Mouse (Mus musculus): ENCODE measurements around the gene Gmps. TPM values are rescaled to one million over a fixed set of nuclear protein-coding genes. Genes with fewer than 3 reads are reported as not detected.

The Gmps gene
- polyA plus RNA-seq, 1 experiment from 2014 or later, result 49.2 TPM

GRCm38 (mm10) chr3:63964922-63965249 lies 11.0 kb upstream of the Gmps start:
- 75% methylated on average over 6 of the region's 6 CpGs for WGBS
- no peak for DNase-seq (ENCODE audit: low spot score)
- Histone ChIP-seq H3K4me3 (ENCODE audit: low read depth, low read length) (peak overlapping the region; percentile 75), H3K27ac (ENCODE audit: low read depth, low read length) (no peak overlapping the region), H3K9ac (ENCODE audit: low read depth, low read length) (0 out of 2 replicates have a peak overlapping the region, but pooled peaks have one; percentile 9), H3K4me2 (peak overlapping the region; percentile 91), H3K4me1 (replicated peaks; ENCODE audit: control insufficient read depth, insufficient read depth, low read length) (peaks cover 8% of the 10 kb centered on the region; the same call in 1 of the 2 replicates), H3K9me3 (ENCODE audit: control insufficient read depth, low read length) (no peaks in the 10 kb centered on the region), H3K27me3 (replicated peaks; ENCODE audit: control insufficient read depth, insufficient read depth, low read length) (no peaks in the 10 kb centered on the region), H3K36me3 (ENCODE audit: control insufficient read depth, insufficient read depth, low read length) (no peaks in the 10 kb centered on the region; the same call in 1 of the 2 replicates)
- no peak for ATAC-seq (replicated peaks; ENCODE audit: low FRiP score)

GRCm38 (mm10) chr3:63965929-63966328 lies 10.0 kb upstream of the Gmps start:
- H3K27me3 ChIP-seq (replicated peaks; ENCODE audit: control insufficient read depth, insufficient read depth, low read length), result no peaks in the 10 kb centered on the region
- H3K4me1 ChIP-seq (replicated peaks; ENCODE audit: control insufficient read depth, insufficient read depth, low read length), result peaks cover 8% of the 10 kb centered on the region; the same call in 1 of the 2 replicates
- 76% methylated on average over 2 of the region's 2 CpGs for WGBS
- no peak overlapping the region for H3K27ac ChIP-seq (ENCODE audit: low read depth, low read length)
- no peak overlapping the region for H3K4me3 ChIP-seq (ENCODE audit: low read depth, low read length)
- no peak for ATAC-seq (replicated peaks; ENCODE audit: low FRiP score)
- H3K9ac ChIP-seq (ENCODE audit: low read depth, low read length), result no peak overlapping the region
- no peak for DNase-seq (ENCODE audit: low spot score)
- H3K36me3 ChIP-seq (ENCODE audit: control insufficient read depth, insufficient read depth, low read length), result no peaks in the 10 kb centered on the region
- no peaks in the 10 kb centered on the region for H3K9me3 ChIP-seq (ENCODE audit: control insufficient read depth, low read length)
- no peak overlapping the region for H3K4me2 ChIP-seq

DNA sequence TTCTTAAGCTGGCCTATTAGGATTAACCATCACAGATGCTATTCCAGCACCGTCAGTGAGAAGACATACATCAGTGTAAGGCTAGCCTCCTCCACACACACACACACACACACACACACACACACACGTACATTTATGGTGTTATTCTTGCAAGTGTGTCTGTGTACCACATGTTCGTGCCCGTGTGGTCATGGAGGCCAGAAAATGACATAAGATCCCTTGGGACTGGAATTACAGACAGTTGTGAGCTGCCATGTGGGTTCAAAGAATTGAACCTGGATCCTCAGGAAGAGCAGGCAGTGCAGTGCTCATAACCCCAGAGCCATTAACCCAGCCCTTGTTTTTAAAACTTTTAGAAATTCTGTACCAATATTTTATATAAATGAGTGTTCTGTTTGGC lies 2.0 kb downstream of the Gmps start:
- ATAC-seq (replicated peaks; ENCODE audit: low FRiP score) (no peak), DNase-seq (ENCODE audit: low spot score) (no peak)
- H3K9me3 ChIP-seq (ENCODE audit: control insufficient read depth, low read length), result no peaks in the 10 kb centered on the region
- H3K36me3 ChIP-seq (ENCODE audit: control insufficient read depth, insufficient read depth, low read length), result peaks cover 8% of the 10 kb centered on the region; the same call in 1 of the 2 replicates
- WGBS, result 77% methylated on average over 4 of the region's 4 CpGs
- H3K4me1 ChIP-seq (replicated peaks; ENCODE audit: control insufficient read depth, insufficient read depth, low read length), result peaks cover 10% of the 10 kb centered on the region
- H3K27ac ChIP-seq (ENCODE audit: low read depth, low read length), result no peak overlapping the region
- peak overlapping the region; percentile 70 for H3K4me2 ChIP-seq
- H3K4me3 ChIP-seq (ENCODE audit: low read depth, low read length), result peak overlapping the region; percentile 79
- H3K27me3 ChIP-seq (replicated peaks; ENCODE audit: control insufficient read depth, insufficient read depth, low read length), result no peaks in the 10 kb centered on the region
- no peak overlapping the region for H3K9ac ChIP-seq (ENCODE audit: low read depth, low read length)

- Histone ChIP-seq H3K4me3 (ENCODE audit: low read depth, low read length) (no peak overlapping the region), H3K9ac (ENCODE audit: low read depth, low read length) (no peak overlapping the region), H3K9me3 (ENCODE audit: control insufficient read depth, low read length) (no peaks in the 10 kb centered on the region), H3K27ac (ENCODE audit: low read depth, low read length) (no peak overlapping the region), H3K4me2 (no peak overlapping the region), H3K36me3 (ENCODE audit: control insufficient read depth, insufficient read depth, low read length) (peaks cover 20% of the 10 kb centered on the region), H3K27me3 (replicated peaks; ENCODE audit: control insufficient read depth, insufficient read depth, low read length) (no peaks in the 10 kb centered on the region), H3K4me1 (replicated peaks; ENCODE audit: control insufficient read depth, insufficient read depth, low read length) (no peaks in the 10 kb centered on the region)
- no peak for ATAC-seq (replicated peaks; ENCODE audit: low FRiP score)
- 83% methylated on average over 1 of the region's 1 CpGs for WGBS
- DNase-seq (ENCODE audit: low spot score), result no peak
Measured at GRCm38 (mm10) chr3:63986656-63987055, 10.8 kb downstream of the Gmps start.

GRCm38 (mm10) chr3:63988722-63989440 lies 13.0 kb downstream of the Gmps start:
- H3K9ac ChIP-seq (ENCODE audit: low read depth, low read length), result no peak overlapping the region
- ATAC-seq (replicated peaks; ENCODE audit: low FRiP score), result no peak
- DNase-seq (ENCODE audit: low spot score), result no peak
- H3K36me3 ChIP-seq (ENCODE audit: control insufficient read depth, insufficient read depth, low read length), result peaks cover 25% of the 10 kb centered on the region
- H3K4me3 ChIP-seq (ENCODE audit: low read depth, low read length), result no peak overlapping the region
- H3K4me1 ChIP-seq (replicated peaks; ENCODE audit: control insufficient read depth, insufficient read depth, low read length), result no peaks in the 10 kb centered on the region
- H3K4me2 ChIP-seq, result no peak overlapping the region
- no peak overlapping the region for H3K27ac ChIP-seq (ENCODE audit: low read depth, low read length)
- 90% methylated on average over 3 of the region's 3 CpGs for WGBS
- H3K27me3 ChIP-seq (replicated peaks; ENCODE audit: control insufficient read depth, insufficient read depth, low read length), result no peaks in the 10 kb centered on the region
- no peaks in the 10 kb centered on the region for H3K9me3 ChIP-seq (ENCODE audit: control insufficient read depth, low read length)

DNA sequence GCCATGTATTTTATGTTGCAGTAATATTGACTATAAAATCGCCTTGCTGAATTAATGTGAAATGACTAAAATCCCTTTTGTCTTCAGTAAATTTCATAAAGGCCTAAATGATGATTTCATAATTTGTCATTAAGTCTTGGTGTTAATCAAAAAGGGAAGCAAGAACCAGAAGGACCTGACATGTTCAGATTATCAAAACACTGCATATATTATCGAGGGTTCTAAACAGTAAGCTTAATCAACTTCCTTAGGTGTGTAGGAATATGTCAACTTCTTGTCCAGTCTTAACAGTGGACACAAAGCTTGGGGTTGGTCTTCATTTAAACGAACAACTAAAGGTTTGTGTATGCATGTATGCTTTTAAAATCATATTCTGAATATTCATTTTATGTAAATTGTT lies 45.5 kb downstream of the Gmps start:
- H3K36me3 ChIP-seq (ENCODE audit: control insufficient read depth, insufficient read depth, low read length), result peaks cover 7% of the 10 kb centered on the region; the same call in 1 of the 2 replicates
- DNase-seq (ENCODE audit: low spot score) (no peak), ATAC-seq (replicated peaks; ENCODE audit: low FRiP score) (no peak)
- no peak overlapping the region for H3K4me2 ChIP-seq
- no peak overlapping the region for H3K27ac ChIP-seq (ENCODE audit: low read depth, low read length)
- H3K9me3 ChIP-seq (ENCODE audit: control insufficient read depth, low read length), result no peaks in the 10 kb centered on the region
- no peak overlapping the region for H3K9ac ChIP-seq (ENCODE audit: low read depth, low read length)
- WGBS, result 89% methylated on average over 3 of the region's 3 CpGs
- no peak overlapping the region for H3K4me3 ChIP-seq (ENCODE audit: low read depth, low read length)
- no peaks in the 10 kb centered on the region for H3K27me3 ChIP-seq (replicated peaks; ENCODE audit: control insufficient read depth, insufficient read depth, low read length)
- H3K4me1 ChIP-seq (replicated peaks; ENCODE audit: control insufficient read depth, insufficient read depth, low read length), result no peaks in the 10 kb centered on the region

DNA sequence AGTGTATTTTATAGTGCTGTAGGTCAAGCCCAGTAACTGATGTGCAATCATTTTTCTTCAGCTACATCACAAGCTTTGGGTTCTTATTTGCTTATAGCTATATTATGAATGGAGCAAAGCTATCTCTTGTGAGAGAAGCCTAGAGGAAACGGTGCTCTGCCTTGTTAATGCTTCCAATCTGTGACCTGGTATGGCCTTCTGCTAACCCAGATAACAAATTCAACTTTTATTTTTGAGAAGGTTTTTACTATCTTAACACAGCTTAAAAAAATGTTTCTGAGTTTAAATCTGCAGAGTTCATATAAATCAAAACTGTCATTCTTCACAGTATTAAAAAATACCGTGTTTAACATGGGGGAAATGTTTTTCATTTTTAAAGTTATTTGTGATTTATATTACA lies 46.0 kb downstream of the Gmps start:
- Histone ChIP-seq H3K9ac (ENCODE audit: low read depth, low read length) (no peak overlapping the region), H3K27ac (ENCODE audit: low read depth, low read length) (no peak overlapping the region), H3K9me3 (ENCODE audit: control insufficient read depth, low read length) (no peaks in the 10 kb centered on the region), H3K4me2 (no peak overlapping the region), H3K27me3 (replicated peaks; ENCODE audit: control insufficient read depth, insufficient read depth, low read length) (no peaks in the 10 kb centered on the region), H3K4me3 (ENCODE audit: low read depth, low read length) (no peak overlapping the region), H3K36me3 (ENCODE audit: control insufficient read depth, insufficient read depth, low read length) (peaks cover 7% of the 10 kb centered on the region; the same call in 1 of the 2 replicates), H3K4me1 (replicated peaks; ENCODE audit: control insufficient read depth, insufficient read depth, low read length) (no peaks in the 10 kb centered on the region)
- 72% methylated on average over 2 of the region's 2 CpGs for WGBS
- ATAC-seq (replicated peaks; ENCODE audit: low FRiP score) (no peak), DNase-seq (ENCODE audit: low spot score) (no peak)

- H3K9ac ChIP-seq (ENCODE audit: low read depth, low read length), result no peak overlapping the region
- 94% methylated on average over 4 of the region's 4 CpGs for WGBS
Measured at GRCm38 (mm10) chr3:64029846-64030245, 53.9 kb downstream of the Gmps start.

GRCm38 (mm10) chr3:64038136-64038841 lies 62.4 kb downstream of the Gmps start:
- Histone ChIP-seq H3K36me3 (ENCODE audit: control insufficient read depth, insufficient read depth, low read length) (no peaks in the 10 kb centered on the region), H3K9me3 (ENCODE audit: control insufficient read depth, low read length) (no peaks in the 10 kb centered on the region), H3K9ac (ENCODE audit: low read depth, low read length) (no peak overlapping the region), H3K4me1 (replicated peaks; ENCODE audit: control insufficient read depth, insufficient read depth, low read length) (no peaks in the 10 kb centered on the region), H3K27ac (ENCODE audit: low read depth, low read length) (no peak overlapping the region), H3K4me3 (ENCODE audit: low read depth, low read length) (no peak overlapping the region), H3K4me2 (no peak overlapping the region), H3K27me3 (replicated peaks; ENCODE audit: control insufficient read depth, insufficient read depth, low read length) (no peaks in the 10 kb centered on the region)
- no peak for DNase-seq (ENCODE audit: low spot score)
- 77% methylated on average over 7 of the region's 7 CpGs for WGBS
- ATAC-seq (replicated peaks; ENCODE audit: low FRiP score), result no peak

More at GRCm38 (mm10) chr3:64029846-64030245, 53.9 kb downstream of the Gmps start:
- Histone ChIP-seq H3K4me2 (no peak overlapping the region), H3K36me3 (ENCODE audit: control insufficient read depth, insufficient read depth, low read length) (no peaks in the 10 kb centered on the region), H3K4me3 (ENCODE audit: low read depth, low read length) (no peak overlapping the region), H3K9me3 (ENCODE audit: control insufficient read depth, low read length) (no peaks in the 10 kb centered on the region), H3K27me3 (replicated peaks; ENCODE audit: control insufficient read depth, insufficient read depth, low read length) (no peaks in the 10 kb centered on the region), H3K27ac (ENCODE audit: low read depth, low read length) (no peak overlapping the region), H3K4me1 (replicated peaks; ENCODE audit: control insufficient read depth, insufficient read depth, low read length) (no peaks in the 10 kb centered on the region)
- no peak for DNase-seq (ENCODE audit: low spot score)
- no peak for ATAC-seq (replicated peaks; ENCODE audit: low FRiP score)

Measured in liver, embryonic 11.5 days (tissue).